Mouse (Mus musculus) ES-Bruce4 (cell line): ENCODE data around the gene B3galt5.

ENCODE experiments used
- CTCF ChIP-seq: IDR thresholded peaks from one replicate; pipeline ENCODE4 v1.8.1; 2011; ENCODE audit warnings: low read depth, low read length
- EP300 ChIP-seq: IDR thresholded peaks from 2 replicates; pipeline ENCODE4 v1.6.1; 2011; ENCODE audit warnings: low read depth, low read length; ENCODE audit not compliant: insufficient read depth
- POLR2A ChIP-seq: IDR thresholded peaks from one replicate; pipeline ENCODE4 v1.8.1; 2011; ENCODE audit warnings: low read length; ENCODE audit not compliant: insufficient read depth

DNA sequence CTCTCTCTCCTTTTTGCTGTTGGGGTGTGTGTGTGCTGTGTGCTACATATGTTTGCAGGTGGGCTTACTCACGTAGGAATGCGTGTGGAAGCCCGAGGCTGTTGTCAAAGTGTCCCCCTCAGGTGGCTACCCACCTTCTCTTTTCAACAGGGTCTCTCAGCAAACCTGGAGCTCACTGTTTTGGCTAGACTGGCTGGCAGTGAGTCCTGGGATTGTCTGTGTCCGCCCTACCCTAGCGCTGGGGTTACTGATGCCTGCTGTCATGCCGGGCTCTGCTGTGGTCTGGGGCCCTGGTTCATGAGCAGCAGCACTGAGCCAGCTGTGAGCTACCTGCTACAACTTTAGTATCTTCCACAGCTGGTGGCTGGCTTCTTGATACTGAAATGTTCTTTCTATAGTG is 8.9 kb downstream of the B3galt5 start:
- no peak for TF ChIP-seq POLR2A
- no peak for TF ChIP-seq EP300
- TF ChIP-seq CTCF, result no peak
